Mouse (Mus musculus): ENCODE measurements around the gene Tbc1d14. TPM values are rescaled to one million over a fixed set of nuclear protein-coding genes. Genes with fewer than 3 reads are reported as not detected.

Tbc1d14 gene
- polyA plus RNA-seq (2014; fragmentation: Illumina TruSeq; extraction: RNeasy Lipid Tissue Mini Kit (QIAGEN cat#74804); ENCODE audit: low read depth, low replicate concordance) = 32.3 TPM

DNA sequence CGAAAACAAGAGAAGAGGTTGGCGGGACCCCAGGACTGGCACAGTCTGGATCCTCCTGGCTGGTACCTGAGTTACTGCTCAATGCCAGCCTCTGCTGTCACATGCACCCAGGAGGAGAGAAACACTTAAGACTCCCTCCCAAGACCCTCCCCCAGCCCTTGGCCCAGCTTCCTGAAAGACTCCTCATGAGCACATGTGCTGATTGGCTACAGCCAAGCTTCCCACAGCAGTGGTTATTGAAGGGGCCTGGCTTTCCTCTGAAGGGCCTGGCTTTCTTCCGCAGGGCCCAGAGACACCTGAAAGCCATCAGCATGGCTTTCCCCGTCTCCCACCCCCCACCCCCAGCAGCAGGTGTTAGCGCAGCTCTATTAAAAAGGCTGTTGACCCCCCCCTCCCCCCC is at the start of gene Tbc1d14:
Gene Tbc1d14 (minus strand): TSS at position 101 of the 400 bp plus-strand sequence.

GRCm38 (mm10) chr5:36484171-36484990 is 108.7 kb downstream of the Tbc1d14 start, which contains the start of the genes Tada2b and Ccdc96:
Gene Tada2b, minus strand, starts transcription at chr5:36484285.
Gene Ccdc96, plus strand, starts transcription at chr5:36484588.

GRCm38 (mm10) chr5:36464709-36465661 is 128.1 kb downstream of the Tbc1d14 start, which contains the start of gene Grpel1:
Gene Grpel1, plus strand, starts transcription at chr5:36464998.

Other genes with a start within 250 kb of the Tbc1d14 start
- 1.2 TPM for gene Sorcs2, start 195.1 kb downstream of the Tbc1d14 start, polyA plus RNA-seq (2014; fragmentation: Illumina TruSeq; extraction: RNeasy Lipid Tissue Mini Kit (QIAGEN cat#74804); ENCODE audit: low read depth, low replicate concordance)
- gene Grpel1, start 128.3 kb downstream of the Tbc1d14 start, polyA plus RNA-seq (2014; fragmentation: Illumina TruSeq; extraction: RNeasy Lipid Tissue Mini Kit (QIAGEN cat#74804); ENCODE audit: low read depth, low replicate concordance) = 27.3 TPM
- 33.2 TPM for gene Tada2b, start 109.0 kb downstream of the Tbc1d14 start, polyA plus RNA-seq (2014; fragmentation: Illumina TruSeq; extraction: RNeasy Lipid Tissue Mini Kit (QIAGEN cat#74804); ENCODE audit: low read depth, low replicate concordance)
- gene Ccdc96, start 108.7 kb downstream of the Tbc1d14 start, polyA plus RNA-seq (2014; fragmentation: Illumina TruSeq; extraction: RNeasy Lipid Tissue Mini Kit (QIAGEN cat#74804); ENCODE audit: low read depth, low replicate concordance) = 0.23 TPM
- 83.7 TPM for gene D5Ertd579e, start 102.7 kb upstream of the Tbc1d14 start, polyA plus RNA-seq (2014; fragmentation: Illumina TruSeq; extraction: RNeasy Lipid Tissue Mini Kit (QIAGEN cat#74804); ENCODE audit: low read depth, low replicate concordance)
- gene Bloc1s4, start 155.4 kb upstream of the Tbc1d14 start, polyA plus RNA-seq (2014; fragmentation: Illumina TruSeq; extraction: RNeasy Lipid Tissue Mini Kit (QIAGEN cat#74804); ENCODE audit: low read depth, low replicate concordance) = 38.1 TPM
- 1,118 TPM for gene Mrfap1, start 203.5 kb upstream of the Tbc1d14 start, polyA plus RNA-seq (2014; fragmentation: Illumina TruSeq; extraction: RNeasy Lipid Tissue Mini Kit (QIAGEN cat#74804); ENCODE audit: low read depth, low replicate concordance)
- 0.58 TPM for gene Man2b2, start 237.4 kb upstream of the Tbc1d14 start, polyA plus RNA-seq (2014; fragmentation: Illumina TruSeq; extraction: RNeasy Lipid Tissue Mini Kit (QIAGEN cat#74804); ENCODE audit: low read depth, low replicate concordance)

All from adrenal gland, adult 10 weeks (tissue).